Mouse (Mus musculus) brain, embryonic 14.5 days (tissue): ENCODE results near the gene Eef1akmt2.

Experiments
- CTCF ChIP-seq: fragments of 200-500 bp; IDR thresholded peaks from 2 replicates; pipeline ENCODE4 v1.5.1; 2012; ENCODE audit warnings: inconsistent platforms, mild to moderate bottlenecking, moderate library complexity, borderline replicate concordance; ENCODE audit not compliant: insufficient read depth, insufficient read length; ENCODE audit errors: extremely low read depth
- POLR2A ChIP-seq: fragments of 200-500 bp; IDR thresholded peaks from 2 replicates; pipeline ENCODE4 v1.6.1; 2012; ENCODE audit warnings: mild to moderate bottlenecking, inconsistent platforms, borderline replicate concordance; ENCODE audit not compliant: poor library complexity, insufficient read depth, insufficient read length, severe bottlenecking; ENCODE audit errors: extremely low read depth

GRCm38 (mm10) chr7:132873043-132873442, 20.6 kb upstream of the Eef1akmt2 start:
- TF ChIP-seq CTCF (no peak), POLR2A (no peak)
